Mouse (Mus musculus) spleen, adult 2 months (tissue): ENCODE measurements around the gene Nat9. TPM values are rescaled to one million over a fixed set of nuclear protein-coding genes. Genes with fewer than 3 reads are reported as not detected.

Source experiments
- DNase-seq, 2 experiments: peaks; one replicate each; pipeline versions ENCODE4 v3.0.0 to v3.0.0-alpha.2; 2012 to 2021; ENCODE audit warnings: low spot score in 2 of 2, low read depth in 1 of 2
- H3K27ac ChIP-seq: fragments of 200-500 bp; 2 replicates; pipeline ENCODE4 v1.5.1; 2012; ENCODE audit warnings: low read length, inconsistent platforms; ENCODE audit not compliant: insufficient read depth
- H3K27me3 ChIP-seq: fragments of 200-500 bp; 2 replicates; pipeline ENCODE4 v1.6.1; 2012; ENCODE audit warnings: mild to moderate bottlenecking, moderate library complexity, low read length, inconsistent platforms; ENCODE audit not compliant: control insufficient read depth, insufficient read depth
- H3K36me3 ChIP-seq: fragments of 200-500 bp; 2 replicates; pipeline ENCODE4 v1.6.1; 2012; ENCODE audit warnings: mild to moderate bottlenecking, low read length, inconsistent platforms; ENCODE audit not compliant: control insufficient read depth, insufficient read depth
- H3K4me1 ChIP-seq: fragments of 200-500 bp; 2 replicates; pipeline ENCODE4 v1.6.1; 2011; ENCODE audit warnings: inconsistent platforms; ENCODE audit not compliant: control insufficient read depth, insufficient read depth, insufficient read length
- H3K4me3 ChIP-seq: fragments of 200-500 bp; 2 replicates; pipeline ENCODE4 v1.5.1; 2011; ENCODE audit warnings: mild to moderate bottlenecking, inconsistent platforms; ENCODE audit not compliant: insufficient read depth, insufficient read length; ENCODE audit errors: extremely low read depth
- CTCF ChIP-seq: fragments of 200-500 bp; IDR thresholded peaks from 2 replicates; pipeline ENCODE4 v1.5.1; 2011; ENCODE audit warnings: mild to moderate bottlenecking, inconsistent platforms; ENCODE audit not compliant: insufficient read depth, insufficient read length, insufficient replicate concordance; ENCODE audit errors: extremely low read depth
- POLR2A ChIP-seq: fragments of 200-500 bp; IDR thresholded peaks from 2 replicates; pipeline ENCODE4 v1.6.1; 2011; ENCODE audit warnings: low read depth, low read length, inconsistent platforms
- WGBS: fragments of 180-500 bp; shearing (Covaris S2); methylation state at CpG from one replicate; pipeline ENCODE4 v1.1.7; 2018; 5-methylcytosine and 5-hydroxymethylcytosine counted together
- polyA plus RNA-seq: library from polyadenylated mRNA; depleted of rRNA; stranded (reverse); fragments of >200 nt; gene quantifications from 2 replicates; pipeline ENCODE4 v1.2.3, GENCODE M21; 2012; rRNA removed

Gene Nat9
- polyA plus RNA-seq, result 12.3 and 12.5 TPM in 2 replicates

DNA sequence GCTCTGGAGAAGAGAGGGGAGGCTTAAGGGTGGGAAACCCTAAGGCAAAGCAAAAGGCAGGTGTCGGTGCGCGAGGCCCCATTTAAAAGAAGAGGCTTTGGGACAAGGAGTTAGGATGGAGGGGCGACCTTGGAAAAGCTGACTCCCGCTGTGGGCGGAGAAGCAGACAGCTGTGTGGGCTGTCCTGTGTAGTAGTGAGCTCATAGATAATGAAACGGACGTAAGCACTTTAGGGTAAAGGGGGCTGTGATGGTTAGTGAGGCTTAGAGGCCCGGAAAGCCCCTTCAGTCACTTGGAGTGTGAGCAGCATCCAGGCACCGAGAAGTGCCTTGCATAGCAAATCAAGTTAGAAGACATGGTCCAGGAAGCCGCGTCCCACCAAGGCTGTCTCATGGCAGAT lies at the start of gene Nat9:
Nat9 (minus strand) TSS at position 167 of the 400 bp plus-strand sequence.
- Histone ChIP-seq H3K4me3 (peak within 1 kb of the TSS; percentile 66), H3K36me3 (no peaks in the 10 kb centered on the region), H3K27ac (peak within 1 kb of the TSS; percentile 60), H3K4me1 (peaks cover 17% of the 10 kb centered on the region; the same call in 1 of the 2 replicates), H3K27me3 (no peaks in the 10 kb centered on the region)
- 7% methylated on average over 12 of the region's 12 CpGs for WGBS
- no peak for TF ChIP-seq CTCF
- TF ChIP-seq POLR2A, result no peak
- DNase-seq, result no peak

DNA sequence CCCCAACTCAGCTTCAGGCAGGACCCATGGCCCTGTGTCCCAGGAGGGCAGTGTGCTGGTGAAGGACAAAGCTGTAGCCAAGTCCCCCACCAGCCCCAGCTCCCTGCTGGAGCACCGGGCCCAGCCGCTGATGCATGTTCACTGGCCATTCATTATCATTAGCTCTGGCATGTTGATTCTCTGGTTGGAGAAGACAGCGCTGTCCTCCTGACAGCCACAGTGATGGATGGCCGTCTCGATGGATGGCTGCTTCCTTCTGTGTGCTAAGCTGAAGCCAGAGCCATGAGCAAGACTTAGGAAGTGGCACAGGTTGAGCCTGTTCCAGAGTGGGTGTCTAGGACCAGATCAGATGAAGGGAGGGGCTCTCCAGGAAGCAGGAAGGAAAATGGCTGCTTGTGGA lies 48.9 kb upstream of the Nat9 start:
- Histone ChIP-seq H3K4me3 (no peak overlapping the region), H3K36me3 (peaks cover 2% of the 10 kb centered on the region), H3K27ac (no peak overlapping the region), H3K27me3 (no peaks in the 10 kb centered on the region), H3K4me1 (peaks cover 14% of the 10 kb centered on the region; the same call in 1 of the 2 replicates)
- no peak for DNase-seq
- no peak for TF ChIP-seq POLR2A
- TF ChIP-seq CTCF, result no peak
- 80% methylated on average over 5 of the region's 5 CpGs for WGBS

DNA sequence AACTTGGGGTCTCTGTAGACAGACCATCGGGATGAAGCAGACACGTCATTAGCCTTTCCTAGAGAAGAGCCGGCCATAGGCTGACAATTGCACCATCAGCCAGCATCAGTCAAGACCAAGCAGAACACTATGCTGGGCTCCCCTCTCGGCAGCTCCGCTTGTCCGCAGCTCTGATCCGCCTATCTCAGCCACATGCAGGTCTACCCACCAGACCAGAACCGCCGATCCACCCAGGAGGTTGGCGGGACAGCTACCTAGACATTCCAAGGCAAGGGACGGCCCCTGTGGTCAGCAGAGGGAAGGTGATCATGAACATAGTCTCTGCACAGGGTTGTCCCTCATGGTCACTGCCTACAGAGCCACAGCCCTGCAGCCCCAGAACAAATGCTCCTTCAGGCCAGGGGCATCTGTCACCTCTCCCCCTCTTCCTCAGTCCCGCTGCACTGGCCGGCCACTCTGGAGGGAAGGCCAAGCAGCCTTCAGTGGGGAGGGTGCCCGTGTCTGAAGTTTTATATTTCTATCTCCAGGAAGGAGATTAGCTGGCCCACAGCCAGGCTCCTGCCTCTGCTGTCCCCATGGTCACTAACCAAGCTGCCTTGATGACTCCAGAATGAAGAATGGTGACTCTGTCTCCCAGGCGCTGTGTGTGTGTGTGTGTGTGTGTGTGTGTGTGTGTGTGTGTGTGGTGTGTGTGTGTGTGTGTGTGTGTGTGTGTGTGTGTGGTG lies 46.8 kb upstream of the Nat9 start:
- Histone ChIP-seq H3K27me3 (no peaks in the 10 kb centered on the region), H3K36me3 (peaks cover 2% of the 10 kb centered on the region; the same call in 1 of the 2 replicates), H3K4me1 (peaks cover 22% of the 10 kb centered on the region; the same call in 1 of the 2 replicates), H3K4me3 (no peak overlapping the region), H3K27ac (no peak overlapping the region)
- 91% methylated on average over 15 of the region's 15 CpGs for WGBS
- no peak for TF ChIP-seq CTCF
- TF ChIP-seq POLR2A, result no peak
- DNase-seq, result no peak

DNA sequence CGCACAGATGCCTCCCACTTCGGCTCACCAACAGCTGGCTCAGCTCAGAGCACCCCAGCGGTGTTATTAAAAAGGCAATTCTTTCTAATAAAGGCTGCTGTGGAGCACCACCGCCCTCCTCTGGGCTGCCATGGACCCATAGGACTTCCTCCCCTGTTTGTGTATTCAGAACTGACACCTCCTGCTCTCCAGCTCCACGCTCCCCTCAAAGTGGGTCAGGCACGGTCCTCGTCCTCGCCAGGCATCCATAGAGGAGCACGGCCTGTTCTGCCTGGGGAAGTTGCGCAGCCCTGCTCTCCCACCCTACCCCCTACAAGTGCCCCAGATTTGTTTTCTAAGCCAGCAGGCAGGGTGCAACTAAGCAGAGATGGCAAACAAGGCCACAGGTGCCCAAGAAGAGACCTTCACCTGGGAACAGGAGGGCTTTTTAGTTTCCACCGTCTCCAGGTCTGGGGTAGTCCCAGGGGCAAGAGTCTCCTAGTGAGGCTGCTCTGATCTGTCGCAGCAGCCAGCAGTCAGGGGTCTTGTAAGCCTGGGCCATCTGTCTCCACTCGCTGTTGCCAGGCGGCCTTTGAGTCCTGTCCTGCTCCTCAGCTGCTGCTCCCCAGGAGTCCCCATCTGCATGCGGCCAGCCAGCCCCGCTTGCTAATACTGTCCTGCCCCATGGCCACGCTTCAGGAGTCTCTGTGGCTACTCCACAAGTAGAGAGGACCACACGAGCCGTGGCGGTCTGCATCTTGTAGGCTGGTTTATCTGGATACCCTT lies 46.0 kb upstream of the Nat9 start:
- peaks cover 22% of the 10 kb centered on the region; the same call in 1 of the 2 replicates for H3K4me1 ChIP-seq
- no peak overlapping the region for H3K4me3 ChIP-seq
- no peaks in the 10 kb centered on the region for H3K27me3 ChIP-seq
- WGBS, result 78% methylated on average over 20 of the region's 20 CpGs
- no peak for TF ChIP-seq CTCF
- no peak for TF ChIP-seq POLR2A
- no peak for DNase-seq
- no peak overlapping the region for H3K27ac ChIP-seq
- H3K36me3 ChIP-seq, result peaks cover 2% of the 10 kb centered on the region; the same call in 1 of the 2 replicates

DNA sequence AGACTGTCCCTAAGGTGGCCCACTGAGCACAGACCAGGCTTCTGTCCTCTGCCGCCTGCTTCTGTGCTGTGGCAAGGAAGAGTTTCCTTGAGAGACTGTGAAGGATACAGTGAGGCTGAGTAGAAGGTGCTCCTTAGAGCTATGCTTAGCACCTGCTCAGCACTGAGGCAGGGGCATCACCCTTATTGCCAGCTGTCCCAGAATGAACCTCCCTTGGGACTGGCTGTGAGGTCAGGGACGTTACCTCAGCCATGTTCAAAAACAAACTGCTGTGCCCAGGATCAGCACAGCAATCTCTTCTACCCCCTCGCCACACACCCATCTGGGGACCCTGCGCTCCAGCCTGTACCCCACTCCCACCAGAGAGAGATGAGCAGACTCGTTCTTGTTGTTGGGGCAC lies 45.2 kb upstream of the Nat9 start:
- H3K4me1 ChIP-seq, result peaks cover 26% of the 10 kb centered on the region; the same call in 1 of the 2 replicates
- TF ChIP-seq CTCF (no peak), POLR2A (no peak)
- WGBS, result 57% methylated on average over 5 of the region's 5 CpGs
- peaks cover 2% of the 10 kb centered on the region; the same call in 1 of the 2 replicates for H3K36me3 ChIP-seq
- H3K27ac ChIP-seq, result no peak overlapping the region
- DNase-seq, result no peak
- H3K27me3 ChIP-seq, result no peaks in the 10 kb centered on the region
- H3K4me3 ChIP-seq, result no peak overlapping the region

DNA sequence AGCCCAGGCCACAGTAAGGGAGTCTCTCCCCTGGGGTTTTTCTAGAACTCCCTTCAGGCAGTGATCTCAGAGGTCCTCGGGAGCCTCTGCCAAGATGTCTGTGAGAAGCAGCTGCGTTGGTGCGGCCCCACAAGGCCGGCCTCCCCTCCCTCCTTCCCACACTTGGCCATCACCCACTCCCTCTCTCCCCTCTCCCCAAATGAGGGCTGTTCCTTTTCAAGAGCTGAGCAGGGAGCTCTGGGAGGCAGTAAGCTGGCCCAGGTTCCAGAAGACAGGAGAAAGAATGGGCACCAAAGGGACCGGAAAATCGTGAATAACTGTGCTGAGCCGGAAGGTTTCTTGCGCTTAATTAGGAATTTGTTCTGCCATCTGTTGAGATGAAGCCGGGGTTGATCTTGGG lies 44.3 kb upstream of the Nat9 start:
- TF ChIP-seq CTCF (no peak), POLR2A (no peak)
- no peaks in the 10 kb centered on the region for H3K27me3 ChIP-seq
- H3K4me1 ChIP-seq, result peaks cover 33% of the 10 kb centered on the region; the same call in 1 of the 2 replicates
- peak overlapping the region; percentile 60 for H3K27ac ChIP-seq
- no peak overlapping the region for H3K4me3 ChIP-seq
- WGBS, result 49% methylated on average over 9 of the region's 9 CpGs
- peaks cover 2% of the 10 kb centered on the region; the same call in 1 of the 2 replicates for H3K36me3 ChIP-seq
- no peak for DNase-seq
